Mouse (Mus musculus) G1E-ER4 (cell line): ENCODE results near the gene Obsl1. TPM values are rescaled to one million over a fixed set of nuclear protein-coding genes. Genes with fewer than 3 reads are reported as not detected.

Source experiments
- GATA1 ChIP-seq: IDR thresholded peaks from one replicate; pipeline ENCODE4 v1.8.0; 2012; ENCODE audit warnings: low read length, inconsistent platforms
- polyA plus RNA-seq: library from polyadenylated mRNA; stranded (reverse); fragments of >175 nt; gene quantifications from 2 replicates; pipeline ENCODE4 v1.2.3, GENCODE M21; 2012

Obsl1 gene
- polyA plus RNA-seq, 1 experiment = not detected

DNA sequence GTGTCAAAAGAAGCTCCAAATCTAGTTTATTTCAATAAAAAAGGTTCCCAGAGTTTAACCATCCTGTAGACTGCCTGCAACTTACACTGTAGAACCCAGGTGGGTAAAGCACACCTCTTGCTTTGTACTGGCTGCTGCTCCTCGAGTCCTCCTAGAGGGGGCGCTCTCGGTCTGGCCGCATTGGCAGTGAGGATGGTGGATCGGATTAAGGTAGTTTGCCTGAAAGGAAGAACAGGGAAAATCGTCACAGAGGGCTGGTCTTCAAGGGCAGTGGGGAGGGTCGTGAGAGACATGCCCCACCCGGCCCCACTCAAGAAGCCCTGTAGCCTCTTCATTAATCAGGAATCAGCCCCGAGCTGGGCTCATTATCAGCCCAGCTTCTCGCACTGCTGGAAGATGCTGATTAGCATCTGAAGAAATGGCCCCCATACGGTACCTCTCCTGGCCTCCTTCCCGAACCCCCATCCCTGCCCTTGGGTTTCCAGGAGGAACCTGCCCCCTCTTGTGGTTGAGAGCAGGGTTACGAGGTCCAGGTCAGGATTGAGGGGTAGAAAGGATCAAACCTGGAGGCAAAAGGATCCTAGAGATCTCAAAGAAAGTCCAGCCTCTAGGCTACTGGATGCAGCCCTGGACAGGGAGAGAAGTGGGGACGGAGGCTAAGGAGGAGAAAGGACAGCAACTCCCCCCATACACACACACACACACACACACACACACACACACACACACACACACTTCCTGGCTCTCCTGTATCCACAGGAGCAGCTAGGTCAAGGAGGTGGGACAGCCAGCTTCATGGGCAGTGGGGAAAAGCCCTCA, 49.3 kb downstream of the Obsl1 start:
- TF ChIP-seq GATA1 = no peak

- TF ChIP-seq GATA1 = no peak
These were observed 50.3 kb downstream of the Obsl1 start for GRCm38 (mm10) chr1:75455948-75456347.

DNA sequence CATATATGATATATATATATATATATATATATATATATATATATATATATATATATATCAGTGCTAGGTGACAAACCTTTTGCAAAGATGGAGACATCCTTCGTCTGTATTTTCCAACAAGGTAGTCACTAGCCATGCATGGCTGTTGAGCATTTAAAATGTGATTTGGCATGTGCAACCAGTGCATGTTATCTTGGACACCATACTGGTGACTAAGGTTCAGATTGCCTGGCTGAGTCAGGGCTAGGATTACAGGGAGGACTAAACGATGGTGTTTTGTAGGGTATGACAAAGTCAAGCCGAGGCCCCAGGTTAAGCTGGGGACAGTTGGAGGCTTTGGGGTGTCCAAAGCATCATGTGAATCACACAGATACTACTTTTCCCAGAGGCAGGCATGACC, 50.8 kb downstream of the Obsl1 start:
- TF ChIP-seq GATA1 = no peak

- no peak for TF ChIP-seq GATA1
These were observed 54.4 kb downstream of the Obsl1 start for GRCm38 (mm10) chr1:75451900-75452299.

DNA sequence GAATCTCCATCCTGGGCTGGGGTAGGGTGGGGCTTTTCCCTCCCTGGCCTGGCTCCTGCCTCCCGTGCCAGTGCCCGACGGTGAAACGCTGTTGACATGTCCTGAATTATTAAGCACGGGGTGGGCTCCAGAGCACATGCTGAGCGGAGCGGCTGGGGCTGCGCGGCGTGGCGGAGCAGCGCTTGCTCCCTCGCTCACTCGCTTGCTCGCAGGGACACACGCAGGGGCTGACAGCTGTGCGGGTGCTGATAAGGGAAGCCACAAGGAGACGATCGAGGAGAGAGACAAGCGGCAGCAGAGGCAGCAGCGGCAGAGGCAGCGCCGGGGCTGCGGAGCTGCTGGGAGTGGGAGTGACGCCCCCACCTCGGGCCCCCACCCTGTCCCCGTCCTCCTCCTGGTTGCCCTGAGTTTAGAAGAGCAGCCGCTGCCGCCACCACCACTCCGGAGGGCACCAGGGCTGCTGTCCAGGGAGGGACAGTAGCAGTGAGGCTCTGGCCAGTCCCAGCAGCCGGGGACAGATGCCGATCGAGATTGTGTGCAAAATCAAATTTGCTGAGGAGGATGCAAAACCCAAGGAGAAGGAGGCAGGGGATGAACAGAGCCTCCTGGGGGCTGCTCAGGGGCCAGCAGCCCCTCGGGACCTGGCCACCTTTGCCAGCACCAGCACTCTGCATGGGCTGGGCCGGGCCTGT, 55.8 kb downstream of the Obsl1 start, which contains the start of gene Asic4:
TSS of gene Asic4 (plus strand) at position 123 of the 692 bp plus-strand sequence.
- TF ChIP-seq GATA1 = peak; percentile 64

GRCm38 (mm10) chr1:75449377-75450135, 56.7 kb downstream of the Obsl1 start:
- TF ChIP-seq GATA1 = peak; percentile 29

DNA sequence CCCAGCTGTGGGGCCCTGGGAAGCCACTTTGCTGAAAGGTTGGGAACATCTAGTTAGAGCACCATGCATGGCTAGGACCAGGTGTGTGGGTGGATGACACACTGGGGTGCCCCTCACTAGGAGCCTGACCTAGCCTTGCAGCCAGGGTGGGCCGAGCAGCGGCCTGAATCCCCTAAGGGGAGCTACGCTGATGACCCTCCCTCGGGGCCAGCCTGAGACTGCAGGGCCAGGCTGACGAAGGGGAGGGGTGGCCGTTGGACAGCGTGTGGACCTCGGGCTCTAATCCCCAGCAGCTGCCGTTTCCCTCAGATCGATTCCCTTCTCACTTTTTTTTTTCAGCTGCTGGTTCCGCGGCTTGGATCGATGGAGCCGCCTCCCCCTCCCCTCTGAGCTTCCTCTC, 57.3 kb downstream of the Obsl1 start:
- no peak for TF ChIP-seq GATA1

DNA sequence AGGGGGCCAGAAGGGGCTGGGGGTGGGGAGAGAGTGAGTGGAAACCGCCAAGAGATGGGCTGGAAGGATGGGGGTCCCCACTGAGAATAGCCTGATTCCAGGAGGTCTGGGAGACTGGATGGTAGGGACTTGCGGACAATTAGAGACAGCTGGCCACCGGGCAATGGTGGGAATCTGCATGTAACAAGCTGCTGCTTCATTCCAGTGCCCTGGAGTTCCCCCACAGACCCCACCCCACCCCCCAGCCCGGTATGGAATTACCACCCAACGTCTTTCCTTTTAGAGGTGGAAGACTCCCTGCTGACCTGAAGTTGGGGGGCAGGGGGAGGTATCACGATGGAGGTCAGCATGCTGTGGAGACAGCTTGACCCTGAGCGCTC, 58.2 kb downstream of the Obsl1 start:
- TF ChIP-seq GATA1 = no peak

DNA sequence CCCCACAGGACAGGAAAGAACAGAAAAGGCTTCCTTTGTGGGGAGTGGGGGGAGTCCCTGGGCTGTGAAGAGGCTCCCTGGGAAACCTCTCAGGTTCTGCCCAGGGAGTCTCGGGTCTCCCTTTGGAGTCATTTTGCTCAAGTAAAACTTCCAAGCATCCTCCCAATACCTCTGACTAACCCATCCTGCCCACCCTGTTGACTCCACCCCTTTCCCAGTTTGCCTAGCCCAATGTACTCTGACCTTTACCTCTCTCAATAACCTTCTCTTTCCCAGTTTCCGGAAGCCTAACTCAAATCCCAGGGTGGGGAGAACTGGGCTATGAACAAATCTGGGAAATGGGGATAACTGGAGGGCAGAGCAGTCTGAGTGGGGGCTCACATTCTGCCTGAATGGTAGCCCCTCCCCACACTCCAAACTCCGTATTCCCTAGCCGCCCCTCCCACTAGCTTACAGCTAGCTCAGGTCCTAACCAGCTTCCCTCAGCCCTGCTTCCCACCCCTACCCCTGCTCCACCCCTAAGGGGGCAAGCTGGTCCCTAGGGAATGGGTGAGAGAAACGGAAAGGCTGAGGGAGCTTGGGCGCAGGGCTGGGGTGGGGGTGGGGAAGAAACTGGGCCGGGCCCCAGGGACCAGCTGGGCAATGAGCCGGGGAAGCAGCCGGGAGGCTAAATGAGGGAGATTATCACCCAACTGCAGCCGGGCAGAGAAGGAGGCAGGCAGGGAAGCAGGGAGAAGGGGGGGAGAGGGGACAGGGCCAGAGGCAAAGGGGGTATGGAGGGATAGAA, 58.8 kb downstream of the Obsl1 start:
- no peak for TF ChIP-seq GATA1

DNA sequence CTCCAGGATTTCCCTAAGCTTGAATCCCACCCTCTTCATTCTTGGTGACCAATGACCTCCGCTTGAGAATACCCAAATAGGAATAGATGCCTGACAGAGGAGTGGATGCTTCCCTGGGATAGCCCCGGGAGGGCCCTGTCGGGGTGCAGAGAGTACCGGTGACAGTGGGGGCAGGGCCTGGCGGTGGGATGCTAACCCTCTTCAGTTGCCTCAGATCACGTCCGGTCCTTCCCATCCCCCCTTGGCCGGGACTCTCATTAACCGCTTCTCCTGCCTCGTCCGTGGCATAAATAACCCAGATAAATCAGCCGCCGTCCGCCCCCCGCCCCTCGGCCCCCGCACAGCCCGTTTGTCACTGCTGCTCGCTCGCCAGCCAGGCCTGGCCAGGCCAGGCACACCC, 59.6 kb downstream of the Obsl1 start:
- no peak for TF ChIP-seq GATA1

GRCm38 (mm10) chr1:75445751-75446611, 60.3 kb downstream of the Obsl1 start:
- no peak for TF ChIP-seq GATA1

GRCm38 (mm10) chr1:75445141-75445701, 61.0 kb downstream of the Obsl1 start:
- no peak for TF ChIP-seq GATA1

- no peak for TF ChIP-seq GATA1
These were observed 62.0 kb downstream of the Obsl1 start for GRCm38 (mm10) chr1:75444208-75444607.
